Mouse (Mus musculus): ENCODE results near the gene Cdh6.
A peak's percentile ranks its signal among the peaks of the same experiment; 100 is the strongest.

The Cdh6 gene

GRCm38 (mm10) chr15:13173071-13173778, at the start of gene Cdh6:
Gene Cdh6, minus strand, starts transcription at chr15:13173675.
- DNase-seq: peak; percentile 66 to 71

DNA sequence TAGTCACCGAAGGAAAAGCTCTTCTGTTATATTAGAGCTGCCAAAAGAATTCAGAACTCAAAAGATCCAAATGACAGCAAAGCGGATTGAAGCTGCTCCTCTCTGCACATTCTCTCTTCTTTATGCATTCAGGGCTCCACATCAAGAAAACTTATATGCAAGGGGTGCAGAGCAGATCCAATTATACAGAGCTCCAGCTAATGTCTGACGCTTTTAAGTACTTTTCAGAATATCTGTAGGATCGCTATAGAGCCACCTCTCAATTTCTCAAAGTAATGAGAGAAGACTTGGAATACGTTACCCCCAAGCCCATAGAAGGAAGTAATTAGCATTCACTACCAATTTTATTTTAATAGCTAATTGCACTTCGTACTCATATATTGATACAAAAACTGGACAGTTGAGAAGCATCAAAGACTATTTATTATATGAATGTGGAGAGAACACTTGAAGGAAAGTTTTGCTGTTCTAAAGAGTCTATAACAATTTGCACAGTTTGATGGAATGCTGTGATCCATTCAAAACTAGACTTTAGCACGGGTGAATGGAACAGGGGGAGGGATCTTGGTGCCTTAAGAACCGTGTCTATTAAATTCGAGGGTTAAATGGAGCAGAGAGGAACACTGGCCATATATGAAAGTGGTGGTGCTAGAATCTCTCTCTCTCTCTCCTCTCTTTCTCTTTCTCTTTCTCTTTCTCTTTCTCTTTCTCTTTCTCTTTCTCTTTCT, 46.4 kb upstream of the Cdh6 start:
- DNase-seq: no peak

GRCm38 (mm10) chr15:13217800-13218199, 44.3 kb upstream of the Cdh6 start:
- DNase-seq: no peak

DNA sequence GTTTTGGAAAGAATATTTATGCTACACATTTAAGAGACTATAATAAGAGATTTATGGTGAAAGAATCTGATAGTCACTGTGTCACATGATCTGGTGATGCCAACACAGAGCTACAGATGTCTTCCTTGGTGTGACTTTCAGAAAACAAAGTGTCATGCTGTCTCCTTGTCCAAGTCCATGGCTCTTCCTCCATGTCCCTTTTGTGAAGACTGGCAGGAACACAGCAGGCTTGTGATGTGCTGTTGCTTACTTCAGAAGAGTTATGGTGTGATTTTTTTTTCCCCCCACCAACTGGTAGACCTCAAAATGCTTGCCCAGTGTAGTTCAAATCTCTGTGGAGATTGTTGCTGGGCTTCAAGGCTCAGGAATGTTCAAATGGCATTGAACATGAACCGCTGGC, 43.7 kb upstream of the Cdh6 start:
- DNase-seq: no peak

DNA sequence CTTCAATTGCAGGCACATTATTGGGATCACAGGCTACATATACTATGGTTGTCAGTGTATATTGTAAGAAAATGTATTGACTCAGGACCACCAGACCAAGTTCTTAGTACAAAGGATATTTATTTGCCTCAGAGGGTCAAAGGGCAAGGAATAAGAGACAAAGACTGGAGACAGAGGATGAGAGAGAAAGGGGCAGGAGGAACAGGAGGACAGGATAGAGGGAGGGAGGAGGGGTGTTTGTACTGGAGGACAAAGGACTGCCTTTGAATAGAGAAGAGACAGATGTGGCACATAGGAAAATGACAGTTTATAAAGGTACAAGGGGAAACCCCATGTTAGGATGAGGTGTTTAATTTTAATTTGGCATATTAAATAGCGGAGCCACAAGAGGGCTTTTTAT, 39.5 kb upstream of the Cdh6 start:
- DNase-seq: no peak

GRCm38 (mm10) chr15:13212027-13212685, 38.7 kb upstream of the Cdh6 start:
- DNase-seq: no peak

DNA sequence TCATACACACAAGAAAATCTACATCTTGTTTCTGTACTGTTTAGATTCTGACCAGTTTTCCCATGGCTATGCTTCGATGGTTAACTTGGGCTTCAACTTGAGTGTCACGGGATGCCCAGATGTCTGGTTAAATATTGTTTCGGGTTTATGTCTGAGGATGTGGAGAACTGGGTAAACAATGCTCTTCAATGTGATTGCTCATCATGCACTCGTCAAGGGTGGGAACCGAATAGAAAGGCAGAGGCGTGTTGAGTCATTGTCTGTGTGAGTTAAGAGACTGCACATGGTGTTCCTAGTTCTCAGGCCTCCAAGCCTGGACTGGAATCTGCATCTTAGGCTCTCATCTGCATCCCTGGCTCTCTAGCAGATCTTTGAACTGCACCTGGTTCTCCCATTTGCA, 36.7 kb upstream of the Cdh6 start:
- DNase-seq: no peak

DNA sequence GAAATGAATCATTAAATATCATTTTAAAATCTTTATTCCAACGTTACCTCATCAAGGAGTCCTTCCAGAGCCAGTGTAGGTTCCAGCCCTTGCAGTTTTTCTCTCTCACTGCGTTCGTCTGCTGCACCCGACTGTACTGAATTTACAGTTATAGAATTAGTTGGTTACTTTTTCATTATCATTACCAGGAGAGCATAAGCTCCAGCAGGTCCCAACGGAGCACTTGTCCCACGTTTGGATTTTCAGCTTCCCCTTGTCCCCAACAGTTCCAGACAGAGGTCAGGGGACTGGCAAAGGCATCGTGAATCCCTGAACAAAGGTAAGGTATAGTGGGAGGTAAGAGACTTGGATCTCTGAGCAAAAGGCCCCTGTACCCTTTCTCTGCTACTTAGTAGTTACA, 35.2 kb upstream of the Cdh6 start:
- no peak for DNase-seq

GRCm38 (mm10) chr15:13196237-13196636, 22.8 kb upstream of the Cdh6 start:
- DNase-seq: no peak

DNA sequence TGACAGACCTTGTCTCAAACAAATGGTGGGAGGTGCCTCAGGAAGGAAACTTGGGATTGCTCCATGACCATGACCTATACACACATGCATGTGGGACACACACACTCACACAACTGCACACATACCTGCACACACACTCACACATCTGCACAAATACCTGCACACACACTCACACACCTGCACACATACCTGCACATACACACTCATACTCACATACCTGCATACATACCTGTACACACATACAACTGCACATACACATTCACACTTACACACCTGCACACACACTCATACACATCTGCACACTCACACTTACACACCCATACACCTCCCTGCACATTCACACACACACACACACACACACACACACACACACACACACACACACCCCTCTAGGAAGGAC, 20.6 kb upstream of the Cdh6 start:
- DNase-seq: no peak

DNA sequence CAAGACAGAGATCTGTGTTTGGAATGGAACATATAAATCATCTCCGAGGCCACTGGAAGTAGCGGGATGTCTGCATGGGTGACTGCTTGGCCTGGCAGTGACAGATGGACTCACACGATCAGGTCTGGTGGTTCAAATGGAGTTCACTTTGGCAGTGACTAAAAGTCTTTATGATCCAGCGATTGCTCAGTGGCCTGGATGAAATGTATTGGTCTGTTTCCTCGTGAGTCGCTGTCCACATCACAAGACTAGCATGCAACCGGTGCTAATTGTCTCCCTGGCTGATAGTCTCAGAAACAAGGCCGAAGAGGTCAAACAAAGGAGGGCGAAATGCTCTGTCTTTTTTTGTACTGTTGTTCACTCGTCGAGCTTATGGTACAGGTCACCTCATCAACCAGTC, 19.6 kb upstream of the Cdh6 start:
- DNase-seq: peak; percentile 12 to 31

DNA sequence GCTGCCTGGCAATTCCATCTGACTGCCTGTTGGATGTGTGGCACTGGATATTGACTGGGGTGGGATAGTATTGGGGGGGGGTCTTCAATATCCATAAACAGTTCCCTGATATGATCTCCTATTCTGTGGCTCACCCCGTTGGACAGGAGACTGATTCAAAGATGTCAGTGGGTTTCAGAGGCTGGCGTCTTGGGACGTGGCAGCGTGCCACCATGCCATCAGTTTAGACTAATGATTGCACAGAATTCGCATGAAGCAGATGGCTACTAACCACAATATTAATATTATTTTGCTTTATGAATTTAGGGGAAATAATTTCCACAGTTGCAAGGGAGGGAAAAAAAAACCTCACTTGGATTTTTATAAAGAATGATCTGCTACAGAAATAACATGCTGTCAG, 10.2 kb upstream of the Cdh6 start:
- peak in 1 of 2 experiments; percentile 49 for DNase-seq

- DNase-seq: no peak
Observed at GRCm38 (mm10) chr15:13181430-13181829, 8.0 kb upstream of the Cdh6 start.

DNA sequence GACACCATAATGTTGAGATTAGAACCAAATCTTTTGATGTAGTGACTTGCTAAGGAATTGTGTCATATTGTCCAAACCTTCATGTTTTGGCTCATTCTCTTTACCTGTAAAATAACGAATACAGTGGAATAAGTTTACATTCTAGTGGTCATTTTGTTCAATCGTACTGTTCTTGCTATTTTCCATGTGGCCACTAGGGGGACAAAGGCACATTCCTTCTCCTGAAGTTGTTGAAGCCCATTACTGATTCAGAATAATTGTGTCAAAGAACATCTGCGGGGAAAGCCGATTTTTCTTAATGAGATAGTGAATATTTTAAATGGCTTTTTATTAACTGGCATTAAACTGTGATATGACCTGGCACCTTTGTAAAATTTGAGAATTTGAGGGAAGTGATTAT, 7.5 kb upstream of the Cdh6 start:
- peak in 1 of 2 experiments; percentile 36 for DNase-seq

DNA sequence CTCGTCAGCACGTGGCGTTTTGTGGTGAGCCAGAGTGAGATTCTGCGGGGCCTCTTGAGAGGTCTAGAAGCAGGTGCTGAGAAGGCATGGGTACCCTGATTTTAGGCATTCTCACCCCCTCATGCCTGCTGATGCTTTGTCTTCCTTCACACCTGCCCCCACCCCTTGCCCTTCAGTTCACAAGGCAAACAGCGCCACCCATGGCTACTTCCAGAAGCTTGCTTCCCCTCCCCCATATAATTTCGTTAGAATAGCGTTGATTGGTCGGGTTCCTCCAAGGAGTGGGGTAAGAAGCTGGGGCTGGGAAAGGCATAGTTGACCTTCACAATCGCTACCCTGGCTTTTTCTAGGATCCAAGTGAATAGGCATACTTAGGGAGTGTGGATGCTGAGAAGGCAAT, 2.5 kb upstream of the Cdh6 start:
- DNase-seq: peak in 1 of 2 experiments; percentile 25

DNA sequence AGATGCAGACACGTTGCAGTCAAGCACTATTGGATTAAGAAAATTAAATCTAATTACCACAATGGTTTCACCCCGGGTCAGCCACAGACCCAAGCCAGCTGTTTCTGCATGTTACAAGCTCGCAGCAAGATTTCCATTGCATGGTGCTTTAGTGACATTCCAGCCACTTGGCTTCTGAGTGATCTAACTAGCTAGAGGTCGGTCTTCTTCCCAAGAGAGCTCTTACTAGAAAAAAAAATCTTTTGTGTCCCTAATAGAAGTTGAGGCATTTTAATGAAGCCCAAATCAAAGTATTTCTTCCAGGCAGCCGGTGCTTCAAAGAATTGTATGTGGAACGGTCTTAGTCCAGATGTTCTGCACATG, 1.1 kb upstream of the Cdh6 start:
- DNase-seq: no peak

GRCm38 (mm10) chr15:13173840-13174617, 554 bp upstream of the Cdh6 start:
- no peak for DNase-seq

GRCm38 (mm10) chr15:13172365-13173070, 957 bp downstream of the Cdh6 start:
- peak; percentile 35 to 36 for DNase-seq

DNA sequence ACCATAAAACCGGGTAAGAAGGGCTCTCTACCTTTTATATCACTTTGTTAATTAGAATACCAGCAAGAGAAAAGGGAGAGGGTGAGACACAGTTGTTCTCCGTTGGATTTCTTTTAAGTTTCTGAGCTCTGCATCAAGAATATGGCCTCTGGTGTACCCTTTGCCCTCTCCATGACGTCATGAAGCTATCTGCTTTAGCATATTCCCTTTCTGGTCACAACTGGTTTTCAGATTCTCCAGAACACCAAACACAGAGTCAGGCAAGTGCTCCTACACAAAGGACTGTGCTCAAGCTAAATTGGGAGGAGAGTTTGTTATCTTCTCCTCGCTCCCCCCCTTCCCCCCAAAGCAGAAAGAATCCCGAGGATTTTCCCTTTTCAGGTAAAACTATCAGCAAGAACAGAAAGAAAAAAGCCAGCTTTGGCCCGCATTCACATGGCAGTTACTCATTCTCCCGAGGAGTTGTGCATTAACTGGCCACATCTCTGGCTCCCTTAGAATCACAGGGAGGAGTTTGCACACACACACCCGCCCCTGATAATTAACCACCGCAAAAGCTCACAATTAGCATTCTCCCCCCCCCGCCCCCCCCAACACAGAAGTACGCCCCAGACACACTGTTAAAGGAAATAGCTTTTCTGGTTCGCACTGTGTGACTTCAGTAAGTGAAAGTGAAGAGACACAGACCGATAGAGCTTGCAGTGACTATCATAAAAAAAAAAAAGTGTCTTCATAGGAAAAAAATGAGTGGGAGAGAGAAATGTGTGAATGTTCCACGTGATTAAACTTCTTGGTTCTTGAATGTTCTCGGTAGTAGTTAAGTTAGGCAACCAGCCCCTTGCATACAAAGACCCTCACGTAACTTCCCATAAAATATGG, 1.8 kb downstream of the Cdh6 start:
- DNase-seq: no peak

DNA sequence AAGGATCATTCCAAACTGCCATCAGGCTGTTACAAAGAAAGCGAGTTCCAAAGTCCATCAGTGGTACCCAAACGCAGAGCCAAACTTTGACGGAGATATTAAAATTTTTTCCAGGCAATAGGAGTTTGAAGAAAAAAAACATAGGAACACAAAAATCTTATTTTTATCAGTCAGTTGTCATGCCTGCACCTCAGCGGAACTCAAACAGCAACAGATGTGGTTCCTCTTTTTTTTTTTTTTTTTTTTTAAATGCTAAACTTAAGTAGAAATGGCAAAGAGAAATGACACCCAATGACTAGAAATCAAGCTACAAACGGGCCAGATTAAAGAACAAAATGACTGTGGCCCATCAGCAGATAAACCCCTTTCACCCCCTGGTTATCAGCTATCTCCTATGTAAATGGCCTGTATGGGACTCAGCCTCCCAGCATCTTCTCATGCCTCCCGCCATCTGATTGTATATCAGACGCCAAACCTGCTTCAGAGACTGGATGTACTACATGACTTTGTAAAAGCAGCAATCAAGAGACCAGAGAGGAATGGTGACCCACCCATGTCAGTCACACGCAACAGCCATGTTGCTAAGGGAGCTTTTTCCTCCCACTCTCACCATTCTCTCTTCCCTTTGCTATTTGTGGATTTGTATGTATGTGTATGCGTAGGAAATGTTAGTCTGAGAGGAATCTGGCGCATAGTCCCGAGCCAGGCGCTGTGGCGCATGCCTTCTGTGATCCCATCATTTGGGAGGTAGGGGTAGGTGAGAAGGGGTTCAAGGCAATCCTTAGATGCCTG, 8.2 kb downstream of the Cdh6 start:
- DNase-seq: no peak

- no peak for DNase-seq
Observed at GRCm38 (mm10) chr15:13155820-13156219, 17.7 kb downstream of the Cdh6 start.
